Mouse (Mus musculus) left cerebral cortex, postnatal 14 days (tissue): Measurements from ENCODE around the gene Ccdc87. TPM values are rescaled to one million over a fixed set of nuclear protein-coding genes. Genes with fewer than 3 reads are reported as not detected.
"Not testable (repeated sequence)": the region's sequence is repeated elsewhere in the genome, so short reads cannot be mapped to it uniquely, and the experiment has no call there.

ENCODE experiments used
- DNase-seq, 2 experiments: peaks; one replicate each; pipeline ENCODE4 v3.0.0; 2021 to 2022; ENCODE audit warnings: low spot score in 2 of 2, mixed read lengths in 1 of 2
- intact Hi-C: fragments of 180-260 bp; cut with DNase I; formaldehyde crosslinking; loops from one replicate; pipeline ENCODE4 v1.15.1; 2025
- total RNA-seq, 2 experiments: library from RNA; stranded (reverse); gene quantifications; 2 replicates each; pipeline ENCODE4 v1.2.3; 2021

The Ccdc87 gene
- total RNA-seq, 2 experiments from 2014 or later, result 2.1 to 2.2 TPM

- intact Hi-C loops, result no loop called here
- DNase-seq, result no peak
Measured at GRCm38 (mm10) chr19:4833977-4834376, 5.2 kb upstream of the Ccdc87 start.

GRCm38 (mm10) chr19:4836096-4836495, 3.1 kb upstream of the Ccdc87 start:
- no peak for DNase-seq
- intact Hi-C loops, result no loop called here

DNA sequence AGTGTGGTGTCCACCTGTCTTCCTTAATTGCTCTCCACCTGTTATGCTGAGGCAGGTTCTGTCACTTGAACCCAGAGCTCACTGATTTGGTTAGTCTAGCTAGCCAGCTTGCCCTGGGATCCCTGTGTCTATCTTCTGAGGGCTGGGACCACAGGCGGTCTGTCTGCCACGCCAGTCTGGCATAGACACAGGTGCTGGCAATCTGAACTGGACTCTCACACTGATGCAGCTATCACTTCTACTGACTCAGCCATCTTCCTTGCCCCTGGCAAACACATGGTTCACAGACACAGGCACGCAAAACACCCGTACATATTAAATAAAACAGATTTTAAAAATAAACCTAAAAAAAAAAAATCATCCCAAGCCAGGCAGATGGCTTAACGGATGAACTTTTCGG, 2.1 kb upstream of the Ccdc87 start:
- intact Hi-C loops, result no loop called here
- no peak for DNase-seq

DNA sequence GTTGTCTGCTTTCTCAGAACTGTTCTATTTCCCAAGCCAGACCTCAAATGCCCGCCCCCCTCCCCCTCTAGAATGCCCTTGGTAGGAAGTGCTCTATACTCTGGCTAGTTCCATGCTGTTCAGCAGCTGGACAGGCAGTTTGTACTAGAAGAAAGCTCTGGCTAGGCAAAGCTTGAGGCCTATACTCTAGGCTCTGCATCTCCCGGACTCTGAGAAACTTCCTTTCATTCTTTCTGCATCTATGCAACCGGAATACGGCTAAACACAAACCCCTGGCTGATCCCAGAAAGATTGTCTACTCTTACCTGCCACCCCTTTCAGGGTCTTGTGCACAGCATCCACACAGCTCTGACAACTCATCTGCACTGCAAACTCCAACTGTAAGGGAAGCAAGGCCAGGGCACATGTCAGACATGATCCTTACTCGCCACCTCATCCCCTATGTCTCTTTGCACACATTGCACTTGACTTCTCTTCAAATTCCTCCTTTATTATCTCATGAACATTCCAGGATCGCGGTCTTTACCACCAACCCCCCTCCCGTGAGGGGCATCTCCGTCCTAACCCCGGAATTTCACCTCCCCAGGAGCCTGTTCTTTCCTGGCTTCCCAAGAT, 533 bp upstream of the Ccdc87 start:
- intact Hi-C loops, result no loop called here
- DNase-seq, result no peak

DNA sequence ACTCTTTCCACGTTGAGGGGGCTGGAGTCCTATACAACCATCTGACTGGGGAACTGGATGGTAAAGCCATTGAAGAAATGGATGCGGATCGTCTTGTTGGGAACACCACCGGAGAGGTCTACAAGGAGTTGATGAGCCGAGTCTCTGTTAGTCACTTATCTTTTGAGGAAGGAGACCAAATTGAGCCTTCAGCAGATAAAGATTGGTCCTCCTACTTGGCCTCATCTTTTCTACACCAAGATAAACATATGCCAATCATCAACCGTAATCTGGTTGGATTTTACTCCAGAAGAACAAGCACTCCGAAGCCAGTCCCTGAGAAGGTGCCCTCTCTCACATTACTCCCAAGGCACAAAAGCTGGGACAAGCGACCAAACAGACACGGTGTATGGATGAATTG, 1.7 kb downstream of the Ccdc87 start:
- intact Hi-C loops, result no loop called here
- no peak for DNase-seq

- intact Hi-C loops, result no loop called here
- no peak for DNase-seq
Measured at GRCm38 (mm10) chr19:4842611-4843010, 3.4 kb downstream of the Ccdc87 start.

- no peak for DNase-seq
- intact Hi-C loops, result loop anchor here (2.0 kb wide), 1 partner anchor 91 kb away; no protein-coding TSS in a partner anchor
Measured at GRCm38 (mm10) chr19:4845846-4846245, 6.7 kb downstream of the Ccdc87 start.

DNA sequence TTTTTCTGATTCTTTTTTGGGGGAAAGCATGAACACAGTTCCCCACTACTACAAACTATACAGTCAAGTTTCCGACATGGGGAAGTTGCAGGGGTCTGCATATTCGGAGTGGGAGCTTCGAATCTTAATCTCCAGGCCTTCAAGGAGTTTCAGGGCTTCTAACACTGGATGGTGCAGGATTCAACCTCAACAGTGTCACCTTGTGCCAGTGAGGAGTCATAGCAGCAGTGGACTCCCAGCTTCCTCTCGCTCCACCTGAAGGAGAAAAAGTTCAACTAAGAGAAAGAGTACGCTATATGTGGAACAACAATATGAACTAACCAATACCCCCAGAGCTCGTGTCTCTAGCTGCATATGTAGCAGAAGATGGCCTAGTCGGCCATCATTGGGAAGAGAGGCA, 8.3 kb downstream of the Ccdc87 start:
- intact Hi-C loops, result loop anchor here (2.0 kb wide), 1 partner anchor 93 kb away; no protein-coding TSS in a partner anchor
- DNase-seq, result peak in 1 of 2 experiments; percentile 36

DNA sequence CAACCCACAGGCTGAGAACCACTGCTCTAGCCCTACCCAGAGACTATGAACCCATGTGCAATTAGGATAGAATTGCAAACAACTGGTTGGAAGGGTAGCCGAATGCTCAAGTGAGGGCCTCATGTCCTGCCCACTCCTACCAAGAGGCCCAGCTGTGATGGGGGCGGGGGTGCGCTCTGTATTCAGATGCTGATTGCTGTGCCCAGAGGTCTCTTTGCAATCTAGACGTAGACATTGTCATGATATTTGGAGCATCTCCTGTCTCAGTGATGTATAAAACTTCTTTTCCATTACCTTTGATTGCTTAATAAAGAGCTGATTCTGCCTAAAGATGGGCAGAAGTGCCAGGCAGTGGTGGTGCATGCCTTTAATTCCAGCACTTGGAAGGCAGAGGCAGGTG, 10.6 kb downstream of the Ccdc87 start:
- DNase-seq, result no peak
- intact Hi-C loops, result no loop called here

DNA sequence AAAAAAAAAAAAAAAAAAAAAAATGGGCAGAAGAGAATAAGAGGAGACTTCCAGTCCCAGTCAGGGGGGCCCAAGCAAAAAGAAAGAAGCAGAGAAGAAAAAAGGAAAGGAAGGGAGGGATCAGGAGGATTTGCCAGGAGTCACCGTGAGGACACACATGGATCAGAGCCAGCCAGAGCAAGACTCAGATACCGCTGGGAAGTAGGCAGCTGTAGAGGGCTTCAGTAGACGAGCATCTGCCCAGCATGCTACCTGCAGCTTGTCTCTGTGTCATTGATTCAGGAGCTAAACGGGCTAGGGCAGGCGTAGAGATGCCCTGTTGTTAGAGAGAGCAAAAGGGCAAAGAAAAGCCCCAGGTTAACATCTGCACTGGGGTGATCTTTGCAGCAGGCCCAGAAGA, 11.1 kb downstream of the Ccdc87 start:
- no peak for DNase-seq
- intact Hi-C loops, result no loop called here

GRCm38 (mm10) chr19:4854552-4855469, 15.6 kb downstream of the Ccdc87 start, which contains the start of gene Ctsf:
Ctsf (plus strand) TSS chr19:4855130.
- peak; percentile 92 to 93 for DNase-seq
- intact Hi-C loops, result no loop called here

- no peak for DNase-seq
- intact Hi-C loops, result no loop called here
Measured at GRCm38 (mm10) chr19:4855470-4855820, 16.3 kb downstream of the Ccdc87 start.

GRCm38 (mm10) chr19:4855951-4856350, 16.8 kb downstream of the Ccdc87 start:
- DNase-seq, result no peak
- intact Hi-C loops, result no loop called here

GRCm38 (mm10) chr19:4859081-4859480, 19.9 kb downstream of the Ccdc87 start:
- DNase-seq, result no peak
- intact Hi-C loops, result no loop called here

DNA sequence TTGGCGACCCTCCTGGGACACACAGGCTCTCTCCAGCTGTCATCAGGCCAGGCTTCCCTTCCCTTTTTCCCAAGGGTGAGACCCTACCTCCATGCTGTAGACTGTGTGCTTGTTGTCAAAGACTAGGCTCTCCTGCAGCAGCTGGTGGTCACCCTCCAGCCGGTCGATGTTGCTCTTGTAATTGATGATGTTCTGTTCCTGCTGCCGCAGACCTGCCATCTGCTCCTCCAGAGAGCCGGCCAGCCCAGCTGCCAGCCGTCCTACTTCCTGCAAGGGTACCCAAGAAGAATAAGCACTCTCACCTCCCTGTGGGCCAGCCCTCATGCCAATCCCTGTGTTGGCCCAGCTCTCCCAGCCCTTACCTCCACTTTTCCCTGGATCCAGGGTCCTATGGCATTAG, 23.9 kb downstream of the Ccdc87 start:
- intact Hi-C loops, result no loop called here
- no peak for DNase-seq

DNA sequence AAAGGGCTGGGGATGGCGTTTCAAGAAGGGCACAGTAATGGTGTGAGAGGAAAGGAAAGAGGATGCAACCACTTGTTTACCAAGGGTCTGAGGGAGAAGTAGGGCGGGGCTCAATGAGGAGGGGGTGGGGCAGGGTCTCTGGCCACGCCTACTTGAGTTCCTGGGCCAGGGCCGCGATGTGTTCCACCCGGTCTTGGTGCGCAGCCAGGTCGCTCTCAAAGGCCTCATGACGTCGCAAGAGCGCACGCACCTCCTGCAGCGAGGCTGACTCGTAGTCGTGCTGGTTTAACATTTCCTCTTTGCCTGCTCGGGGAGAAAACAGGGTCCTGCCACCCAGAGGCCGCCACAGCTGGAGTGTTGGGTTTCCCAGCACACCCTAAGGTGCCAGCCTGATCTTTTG, 26.0 kb downstream of the Ccdc87 start:
- no peak for DNase-seq
- intact Hi-C loops, result no loop called here

DNA sequence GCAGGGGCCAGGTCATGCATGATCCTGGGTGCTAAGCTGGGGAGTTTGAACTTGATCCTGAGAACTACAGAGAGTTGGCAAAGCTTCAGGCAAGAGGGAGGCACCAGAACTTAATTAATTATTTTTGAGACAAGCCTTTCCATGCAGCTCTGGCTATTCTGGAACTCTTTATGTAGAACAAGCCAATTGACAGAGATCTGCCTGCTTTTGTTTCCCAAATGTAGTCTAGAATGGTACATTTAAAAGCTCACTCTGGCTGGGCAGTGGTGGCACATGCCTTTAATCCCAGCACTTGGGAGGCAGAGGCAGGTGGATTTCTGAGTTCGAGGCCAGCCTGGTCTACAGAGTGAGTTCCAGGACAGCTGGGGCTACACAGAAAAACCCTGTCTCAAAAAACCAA, 35.4 kb downstream of the Ccdc87 start:
- intact Hi-C loops, DNase-seq: not testable (repeated sequence)

DNA sequence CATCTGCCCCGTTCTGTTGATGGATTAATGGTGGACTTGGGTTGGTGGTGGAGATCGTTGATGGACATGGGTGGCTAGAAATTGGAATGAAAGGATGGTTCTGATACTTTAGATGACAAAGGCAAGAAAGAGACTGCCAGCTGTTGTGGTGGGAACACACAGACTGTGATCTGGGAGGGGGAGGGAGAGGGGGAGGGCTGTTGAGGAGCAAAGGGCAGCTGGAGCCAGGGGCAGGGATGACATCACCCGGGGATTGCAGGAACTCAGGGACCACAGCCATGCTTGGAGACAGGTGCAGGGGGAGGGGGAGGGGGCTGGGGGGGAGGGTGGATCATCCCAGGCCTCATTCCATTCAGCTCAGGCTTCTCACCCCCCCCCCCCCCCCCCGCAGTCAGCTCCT, 37.1 kb downstream of the Ccdc87 start:
- intact Hi-C loops, result no loop called here
- DNase-seq, result no peak

DNA sequence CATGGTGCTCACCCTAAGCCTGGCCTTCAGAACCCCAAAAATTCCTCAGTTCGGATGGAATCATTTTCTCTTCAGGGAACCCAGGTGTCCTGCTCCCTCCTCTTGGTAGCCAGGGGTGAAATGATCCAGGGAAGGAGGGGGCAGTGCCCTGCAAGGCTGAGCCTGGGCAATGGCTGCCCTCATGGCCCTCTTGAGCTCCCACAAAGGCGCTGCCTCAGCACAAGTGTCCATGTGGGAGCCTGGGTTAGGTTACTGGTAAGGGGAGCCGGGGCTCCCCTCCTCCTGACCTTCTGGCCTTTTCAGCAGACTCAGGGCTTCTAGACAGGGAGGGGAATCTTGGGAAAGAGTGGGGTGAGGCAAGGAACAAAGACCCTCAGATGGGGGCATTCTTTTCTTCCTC, 37.6 kb downstream of the Ccdc87 start:
- DNase-seq, result no peak
- intact Hi-C loops, result no loop called here

DNA sequence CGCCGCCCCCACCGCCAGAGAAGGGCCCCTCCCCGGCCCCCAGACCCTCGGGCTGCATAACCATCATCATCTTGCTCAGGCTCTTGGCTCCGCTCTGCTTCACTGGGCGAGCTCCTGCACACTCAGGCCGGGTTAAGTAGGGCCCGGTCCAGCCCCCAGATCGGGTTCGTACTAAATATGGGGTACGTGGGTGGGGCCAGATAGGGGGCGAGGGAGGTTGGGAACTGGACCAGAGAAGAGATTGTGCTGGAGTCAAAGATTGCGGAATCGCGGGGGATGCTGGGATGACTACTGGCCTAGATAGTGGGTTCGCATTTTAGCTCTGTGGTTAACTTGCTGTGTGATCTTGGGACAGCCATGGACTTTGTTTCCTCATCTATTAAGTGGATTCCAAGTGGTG, 38.6 kb downstream of the Ccdc87 start, which contains the start of gene Actn3:
TSS of gene Actn3 (minus strand) at position 125 of the 400 bp plus-strand sequence.
- no peak for DNase-seq
- intact Hi-C loops, result no loop called here
